Mouse (Mus musculus): ENCODE data around the gene Abhd6. TPM values are rescaled to one million over a fixed set of nuclear protein-coding genes. Genes with fewer than 3 reads are reported as not detected.

Gene Abhd6
- polyA plus RNA-seq, 1 experiment from 2014 or later: 26.9 TPM

DNA sequence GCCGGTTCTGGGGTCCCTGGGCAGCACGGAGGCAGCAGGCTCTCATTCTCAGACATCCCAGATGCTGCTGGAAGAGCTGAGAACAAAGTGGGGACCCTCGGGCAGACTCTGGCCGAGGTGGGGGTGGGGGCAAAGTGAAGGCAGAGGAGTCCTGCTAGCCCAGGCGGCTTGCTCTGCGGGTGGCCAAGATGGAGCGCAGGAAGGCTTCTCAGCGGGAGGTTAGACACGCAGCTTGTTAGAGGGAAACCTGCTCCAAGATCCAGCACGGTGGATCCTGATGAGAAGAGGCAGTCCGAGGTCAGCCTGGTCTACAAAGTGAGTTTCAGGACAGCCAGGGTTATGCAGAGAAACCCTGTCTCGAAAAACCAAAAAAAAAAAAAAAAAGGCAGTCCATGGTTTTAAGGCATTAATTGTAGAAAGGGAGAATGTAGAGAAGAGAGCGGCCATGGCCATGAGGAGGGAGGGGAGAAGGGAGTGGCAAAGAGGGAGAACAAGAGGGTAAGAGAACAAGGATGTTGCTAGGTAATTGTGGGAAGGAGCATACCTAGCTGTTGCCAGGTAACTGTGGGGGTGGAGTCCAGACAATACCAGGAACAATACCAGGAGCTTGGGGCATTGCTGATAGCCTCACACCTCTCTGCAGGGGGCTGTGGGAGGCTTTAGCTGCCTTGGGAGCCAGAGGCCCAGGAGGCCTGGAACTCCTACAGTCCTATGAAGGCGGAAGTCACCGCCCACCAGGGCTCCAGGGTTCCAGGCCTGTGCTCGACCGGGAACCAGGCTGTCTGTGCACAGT, 51.8 kb downstream of the Abhd6 start:
- ChIA-PET POLR2A (no interaction called here), CTCF (interaction anchor here (0.7 kb wide), 1 partner anchor 99 kb away, joined by 3 read pairs; no protein-coding TSS in a partner anchor)
- DNase-seq (ENCODE audit: low read depth, low spot score): no peak
- no peak for TF ChIP-seq CTCF (IDR thresholded peaks at IDR 0.05)
- in situ Hi-C loops (cut with MboI; ENCODE audit: low pct_unique_long_range_greater_than_20kb): no loop called here
- H3K27me3 ChIP-seq: no peaks in the 10 kb centered on the region
- ATAC-seq: no peak

DNA sequence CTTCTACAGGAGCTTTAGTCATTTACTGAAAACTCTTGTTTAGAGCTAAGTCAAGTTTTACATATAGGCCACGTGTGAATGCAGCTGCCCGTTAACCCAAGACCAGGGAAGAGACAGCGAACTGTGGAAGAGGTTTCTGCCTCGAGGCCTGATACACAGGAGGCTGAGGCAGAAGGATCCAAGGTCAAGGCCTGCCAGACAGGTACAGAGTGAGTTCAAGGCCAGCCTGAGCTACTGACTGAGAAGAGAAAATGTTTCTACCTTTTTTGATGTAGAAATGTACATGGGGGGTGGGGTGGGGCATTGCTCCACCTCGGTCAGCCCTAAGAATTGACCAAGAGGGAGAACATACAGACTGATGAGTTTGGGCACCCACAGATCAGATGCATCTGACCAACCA, 53.4 kb downstream of the Abhd6 start:
- POLR2A ChIA-PET: no interaction called here
- CTCF ChIA-PET: interaction anchor here (1.3 kb wide), 1 partner anchor 20 kb away, joined by 3 read pairs; no protein-coding TSS in a partner anchor
- ATAC-seq: no peak
- H3K27me3 ChIP-seq: no peaks in the 10 kb centered on the region
- no peak for DNase-seq (ENCODE audit: low read depth, low spot score)
- in situ Hi-C loops (cut with MboI; ENCODE audit: low pct_unique_long_range_greater_than_20kb): no loop called here
- TF ChIP-seq CTCF (IDR thresholded peaks at IDR 0.05): no peak

DNA sequence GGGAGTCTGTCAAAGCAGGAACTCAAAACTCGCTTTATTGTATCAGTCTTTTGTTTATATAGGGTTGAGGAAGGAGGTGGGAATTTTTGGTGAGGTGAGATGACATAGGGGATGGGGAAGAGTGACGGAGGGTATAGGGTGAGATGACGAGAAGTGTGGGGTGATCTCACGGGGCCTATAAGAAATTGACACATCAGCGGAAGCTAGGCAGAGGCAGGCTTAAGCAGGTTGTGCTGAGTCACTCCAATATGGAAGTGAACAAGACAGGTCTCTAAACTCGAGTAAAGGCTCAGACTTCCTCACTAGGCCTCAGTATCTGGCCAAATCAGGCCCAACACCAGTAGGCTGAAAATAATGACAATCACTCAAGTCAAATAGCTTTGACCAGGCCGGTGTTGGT, 57.2 kb downstream of the Abhd6 start:
- DNase-seq (ENCODE audit: low read depth, low spot score): no peak
- CTCF ChIA-PET: interaction anchor here (1.3 kb wide), 1 partner anchor 12 kb away, joined by 3 read pairs; no protein-coding TSS in a partner anchor
- no peak for TF ChIP-seq CTCF (IDR thresholded peaks at IDR 0.05)
- POLR2A ChIA-PET: no interaction called here
- in situ Hi-C loops (cut with MboI; ENCODE audit: low pct_unique_long_range_greater_than_20kb): no loop called here
- no peak for ATAC-seq
- no peaks in the 10 kb centered on the region for H3K27me3 ChIP-seq

DNA sequence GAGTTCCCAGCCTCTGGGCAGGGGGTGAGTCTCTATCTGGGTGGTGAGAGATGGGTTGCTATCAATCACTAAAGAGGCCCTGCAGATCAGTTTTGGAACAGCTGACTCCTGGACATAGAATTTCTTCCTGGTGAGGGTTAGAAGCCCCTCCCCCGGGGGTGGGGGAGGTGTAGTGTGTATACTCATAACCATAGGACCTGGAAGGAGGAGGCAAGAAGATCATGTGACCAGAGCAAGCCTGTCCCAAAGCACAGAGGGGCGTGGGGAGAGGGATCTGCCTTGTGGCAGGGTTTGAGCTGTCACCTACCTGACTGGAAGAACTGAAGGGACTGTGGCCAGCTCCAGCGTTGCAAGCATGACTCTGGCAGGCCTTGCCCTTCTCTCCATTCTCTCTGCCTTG, 59.4 kb downstream of the Abhd6 start:
- TF ChIP-seq CTCF (IDR thresholded peaks at IDR 0.05): no peak
- in situ Hi-C loops (cut with MboI; ENCODE audit: low pct_unique_long_range_greater_than_20kb): no loop called here
- POLR2A ChIA-PET: no interaction called here
- CTCF ChIA-PET: interaction anchor here (0.7 to 1.3 kb wide), 2 partner anchors 17 to 172 kb away, joined by 3 to 4 read pairs; no protein-coding TSS in a partner anchor
- no peak for ATAC-seq
- DNase-seq (ENCODE audit: low read depth, low spot score): no peak
- H3K27me3 ChIP-seq: no peaks in the 10 kb centered on the region

DNA sequence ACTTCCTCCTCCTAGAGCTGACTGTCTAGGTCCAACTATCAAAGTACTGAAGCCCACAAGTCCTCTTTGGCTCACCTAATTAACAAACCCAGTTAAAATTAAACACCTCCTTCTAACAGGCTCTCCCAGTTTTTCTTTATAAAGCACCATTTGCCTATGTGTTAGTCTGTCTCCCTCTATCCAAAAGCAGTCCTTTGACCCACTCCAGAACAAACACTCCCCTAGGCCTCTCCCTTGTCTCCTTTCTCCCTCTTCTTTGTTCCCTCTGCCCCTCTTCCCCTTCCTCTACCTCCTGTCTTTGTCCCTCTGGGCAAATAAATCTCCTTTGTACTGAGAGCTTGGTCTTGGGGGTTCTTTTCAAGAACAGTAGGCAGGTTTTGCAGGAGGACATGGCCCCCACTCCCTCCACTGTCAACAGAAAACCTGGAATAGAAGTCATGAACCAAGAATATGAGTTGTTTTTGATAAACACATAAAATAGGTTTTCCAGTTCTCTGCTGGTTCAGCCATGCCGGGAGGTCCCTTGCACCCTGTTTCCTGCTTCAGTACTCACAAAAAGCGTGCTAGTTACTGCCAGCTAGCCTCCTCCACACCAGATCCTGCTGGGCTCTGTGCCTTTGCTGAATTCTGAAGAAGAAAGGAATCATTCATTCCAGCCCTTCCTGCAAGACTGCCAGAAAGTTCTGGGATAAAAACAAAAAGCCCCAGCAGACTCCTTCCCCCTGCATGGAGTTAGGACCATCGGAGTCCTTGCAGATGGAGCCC, 60.0 kb downstream of the Abhd6 start:
- ChIA-PET POLR2A (no interaction called here), CTCF (interaction anchor here (0.7 to 1.3 kb wide), 2 partner anchors 17 to 172 kb away, joined by 3 to 4 read pairs; no protein-coding TSS in a partner anchor)
- no peaks in the 10 kb centered on the region for H3K27me3 ChIP-seq
- no peak for DNase-seq (ENCODE audit: low read depth, low spot score)
- no peak for ATAC-seq
- TF ChIP-seq CTCF (IDR thresholded peaks at IDR 0.05): no peak
- in situ Hi-C loops (cut with MboI; ENCODE audit: low pct_unique_long_range_greater_than_20kb): no loop called here

DNA sequence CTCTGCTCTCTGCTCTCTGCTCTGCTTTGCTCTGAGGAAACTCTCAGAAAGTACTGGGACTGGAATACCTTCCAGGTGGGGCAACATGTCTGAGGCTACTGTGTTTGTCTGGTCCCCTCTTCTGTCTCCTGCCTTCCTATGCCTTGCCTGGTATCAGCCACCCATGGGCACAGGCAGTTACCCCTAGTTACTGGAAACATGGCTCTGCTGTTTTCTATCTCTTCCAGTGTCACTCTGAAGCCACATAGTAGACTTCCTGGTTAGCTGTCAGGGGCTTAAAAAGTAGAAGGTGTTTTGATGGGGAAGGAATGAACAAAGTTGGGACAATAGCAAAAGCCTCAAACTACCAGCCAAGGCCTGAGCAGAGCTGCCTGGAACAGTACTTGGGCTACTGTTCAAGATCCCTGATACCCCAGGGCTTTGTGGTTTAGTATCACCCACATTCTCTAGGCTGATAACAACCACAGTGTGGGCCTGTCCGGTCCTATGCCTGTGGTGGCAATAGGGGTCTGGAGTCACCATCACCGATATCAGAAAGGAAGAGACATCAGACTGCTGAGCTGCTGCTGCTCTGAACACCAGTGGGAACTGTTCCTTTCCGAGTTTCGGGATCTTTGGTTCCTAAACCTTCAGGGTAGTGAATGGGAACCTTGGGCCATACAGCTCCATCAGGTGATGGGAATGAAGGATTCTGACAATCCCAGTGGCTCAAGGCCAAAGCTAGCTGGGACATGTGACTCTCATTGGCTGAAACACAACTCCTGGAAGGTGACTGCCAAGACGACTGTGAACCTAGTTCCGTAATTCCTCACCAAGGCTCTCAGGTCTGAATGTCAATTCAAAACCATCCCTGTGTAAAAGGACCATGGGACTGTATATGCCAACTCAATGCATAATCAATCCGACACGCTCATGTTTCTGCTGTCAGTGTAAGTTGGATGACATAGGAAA, 61.4 kb downstream of the Abhd6 start:
- in situ Hi-C loops (cut with MboI; ENCODE audit: low pct_unique_long_range_greater_than_20kb): no loop called here
- no peak for DNase-seq (ENCODE audit: low read depth, low spot score)
- H3K27me3 ChIP-seq: no peaks in the 10 kb centered on the region
- CTCF ChIA-PET: interaction anchor here (0.7 kb wide), 1 partner anchor 71 kb away, joined by 3 read pairs; no protein-coding TSS in a partner anchor
- ATAC-seq: no peak
- TF ChIP-seq CTCF (IDR thresholded peaks at IDR 0.05): no peak
- POLR2A ChIA-PET: interaction anchor here (0.5 to 0.6 kb wide), 2 partner anchors 11 to 28 kb away, joined by 3 to 5 read pairs; no protein-coding TSS in a partner anchor

DNA sequence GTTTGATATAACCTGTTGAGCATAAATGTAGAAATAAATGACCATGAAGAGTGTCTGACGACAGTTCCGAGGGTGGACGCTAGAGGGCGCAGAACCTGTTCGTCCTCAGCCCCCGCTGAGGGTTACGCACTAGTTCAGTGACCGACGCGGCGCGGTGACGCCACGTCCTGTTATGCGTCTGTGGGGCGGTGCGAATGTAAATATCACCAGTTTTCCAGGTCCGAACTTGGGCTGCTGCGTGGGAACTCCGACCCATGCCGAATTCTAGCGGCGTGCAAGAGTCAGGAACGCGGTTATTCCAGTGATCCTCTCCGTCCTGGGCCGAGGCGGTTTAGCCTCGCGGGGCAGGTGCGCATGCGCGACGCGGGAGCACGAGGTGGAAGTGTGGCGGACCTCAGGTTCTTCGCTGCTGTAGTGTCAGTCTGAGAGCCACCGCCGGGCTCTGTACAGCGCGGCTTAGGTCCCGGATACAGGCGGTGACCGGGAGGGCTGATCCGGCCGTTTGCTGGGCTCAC, 77.5 kb downstream of the Abhd6 start, which contains the start of gene Rpp14:
Gene Rpp14 (plus strand): TSS at position 203 of the 515 bp plus-strand sequence.
- ATAC-seq (peak; percentile 76), DNase-seq (ENCODE audit: low read depth, low spot score) (peak; percentile 73)
- no peaks in the 10 kb centered on the region for H3K27me3 ChIP-seq
- POLR2A ChIA-PET: no interaction called here
- CTCF ChIA-PET: interaction anchor here (1.1 to 1.4 kb wide), 3 partner anchors 15 to 83 kb away, joined by 3 to 5 read pairs (median 4); no protein-coding TSS in a partner anchor
- peak; percentile 97 for TF ChIP-seq CTCF (IDR thresholded peaks at IDR 0.05)
- in situ Hi-C loops (cut with MboI; ENCODE audit: low pct_unique_long_range_greater_than_20kb): no loop called here

DNA sequence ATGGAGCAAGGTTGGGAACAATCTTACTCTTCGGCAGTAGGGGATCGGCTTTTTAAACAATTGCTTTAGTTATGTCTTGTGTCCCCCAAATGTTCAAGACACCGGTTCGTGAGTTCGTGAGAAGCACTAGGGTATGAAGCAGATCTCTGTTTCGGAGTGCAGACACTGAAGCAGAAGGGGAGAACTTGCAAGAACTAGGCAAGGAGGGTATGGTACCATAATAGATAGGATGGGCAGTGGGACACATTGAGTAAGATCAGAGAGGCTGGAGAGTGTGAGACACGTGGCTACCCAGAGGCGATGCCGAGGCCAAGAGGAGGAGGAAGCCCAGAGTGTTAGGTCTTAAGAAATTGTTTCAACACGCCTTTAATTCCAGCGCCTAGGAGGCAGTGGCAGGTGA, 78.0 kb downstream of the Abhd6 start:
- POLR2A ChIA-PET: interaction anchor here (0.7 kb wide), 1 partner anchor 286 kb away, joined by 5 read pairs; no protein-coding TSS in a partner anchor
- H3K27me3 ChIP-seq: no peaks in the 10 kb centered on the region
- ATAC-seq (peak; percentile 76), DNase-seq (ENCODE audit: low read depth, low spot score) (peak; percentile 17)
- in situ Hi-C loops (cut with MboI; ENCODE audit: low pct_unique_long_range_greater_than_20kb): no loop called here
- no peak for TF ChIP-seq CTCF (IDR thresholded peaks at IDR 0.05)
- CTCF ChIA-PET: no interaction called here

DNA sequence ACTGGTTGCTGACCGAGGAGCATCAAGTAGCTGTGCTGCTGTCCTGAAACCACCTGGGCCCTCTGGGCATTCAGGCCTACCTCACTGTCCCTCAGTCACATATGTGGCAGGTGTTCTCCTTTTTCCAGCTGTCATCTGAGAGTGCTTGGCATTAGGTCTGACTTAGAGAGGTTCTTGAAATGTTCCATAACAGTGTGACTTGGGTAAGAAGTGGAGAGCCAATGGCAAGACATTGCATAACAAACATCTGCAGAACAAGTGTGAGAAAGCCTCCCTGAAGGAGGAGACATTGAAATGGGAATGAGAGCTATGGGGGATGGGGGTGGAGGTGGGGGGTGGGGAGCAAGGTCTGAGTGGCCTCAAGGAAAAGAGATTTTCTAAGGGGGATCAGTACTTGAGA, 80.2 kb downstream of the Abhd6 start:
- ATAC-seq (no peak), DNase-seq (ENCODE audit: low read depth, low spot score) (no peak)
- no peak for TF ChIP-seq CTCF (IDR thresholded peaks at IDR 0.05)
- POLR2A ChIA-PET: no interaction called here
- no peaks in the 10 kb centered on the region for H3K27me3 ChIP-seq
- CTCF ChIA-PET: interaction anchor here (1.2 kb wide), 1 partner anchor 10 kb away, joined by 8 read pairs; no protein-coding TSS in a partner anchor
- in situ Hi-C loops (cut with MboI; ENCODE audit: low pct_unique_long_range_greater_than_20kb): no loop called here
